Mouse (Mus musculus) heart, postnatal 0 days (tissue): ENCODE data around the gene Jakmip3. TPM values are rescaled to one million over a fixed set of nuclear protein-coding genes. Genes with fewer than 3 reads are reported as not detected.

Source experiments
- ATAC-seq: fragments of 200-750 bp; cut with Nextera tagmentation; 2 replicates; pipeline ENCODE4 v1.8.0; 2017; ENCODE audit warnings: low read depth, moderate number of reproducible peaks, moderate library complexity; ENCODE audit not compliant: insufficient read depth
- DNase-seq: peaks from one replicate; pipeline ENCODE4 v3.0.0-alpha.2; 2016; ENCODE audit warnings: low spot score
- H3K27ac ChIP-seq: fragments of 300-500 bp; sonication (generic); 2 replicates; pipeline ENCODE4 v1.5.1; 2014; ENCODE audit warnings: low read depth, mild to moderate bottlenecking
- H3K27me3 ChIP-seq: fragments of 300-500 bp; sonication (generic); 2 replicates; pipeline ENCODE4 v1.6.1; 2014; ENCODE audit warnings: low read length, mixed read lengths; ENCODE audit not compliant: control insufficient read depth, insufficient read depth
- H3K36me3 ChIP-seq: fragments of 300-500 bp; sonication (generic); replicated peaks from 2 replicates; pipeline ENCODE4 v1.6.1; 2014; ENCODE audit warnings: low read length, mixed read lengths; ENCODE audit not compliant: control insufficient read depth, insufficient read depth
- H3K4me1 ChIP-seq: fragments of 300-500 bp; sonication (generic); 2 replicates; pipeline ENCODE4 v1.6.1; 2014; ENCODE audit warnings: antibody characterized with exemption; ENCODE audit not compliant: control insufficient read depth, insufficient read depth
- H3K4me2 ChIP-seq: fragments of 300-500 bp; sonication (generic); 2 replicates; pipeline ENCODE4 v1.6.1; 2014; ENCODE audit warnings: low read depth, mild to moderate bottlenecking, low read length, moderate library complexity
- H3K4me3 ChIP-seq: fragments of 300-500 bp; sonication (generic); 2 replicates; pipeline ENCODE4 v1.5.1; 2014; ENCODE audit warnings: low read depth, low read length
- H3K9ac ChIP-seq: fragments of 300-500 bp; sonication (generic); replicated peaks from 2 replicates; pipeline ENCODE4 v1.6.1; 2014; ENCODE audit warnings: low read depth, low read length, mixed read lengths
- H3K9me3 ChIP-seq: fragments of 300-500 bp; sonication (generic); replicated peaks from 2 replicates; pipeline ENCODE4 v1.6.1; 2016; ENCODE audit warnings: low read length; ENCODE audit not compliant: control insufficient read depth
- CTCF ChIP-seq: IDR thresholded peaks from 2 replicates; pipeline ENCODE4 v1.5.1; 2016; ENCODE audit warnings: antibody characterized with exemption, control low read depth, low read depth
- EP300 ChIP-seq: IDR thresholded peaks from 2 replicates; pipeline ENCODE4 v1.6.1; 2016; ENCODE audit warnings: antibody characterized with exemption, low read depth
- WGBS: fragments of 180-500 bp; shearing (Covaris S2); extraction: QIAGEN DNeasy Blood & Tissue Kit; methylation state at CpG from one replicate; pipeline ENCODE4 v1.1.7; 2014; 5-methylcytosine and 5-hydroxymethylcytosine counted together
- polyA plus RNA-seq: library from polyadenylated mRNA; unstranded; fragments of >200 nt; fragmentation: Nextera tagmentation; extraction: Ambion mirVana; gene quantifications from 2 replicates; pipeline ENCODE4 v1.2.1, GENCODE M21; 2015
- total RNA-seq: library from RNA; depleted of rRNA; stranded (reverse); fragments of >200 nt; gene quantifications from 2 replicates; pipeline ENCODE4 v1.2.3, GENCODE M21; 2014; ENCODE audit warnings: low replicate concordance

Gene Jakmip3
- total and polyA plus RNA-seq, 2 experiments from 2014 or later = not detected

DNA sequence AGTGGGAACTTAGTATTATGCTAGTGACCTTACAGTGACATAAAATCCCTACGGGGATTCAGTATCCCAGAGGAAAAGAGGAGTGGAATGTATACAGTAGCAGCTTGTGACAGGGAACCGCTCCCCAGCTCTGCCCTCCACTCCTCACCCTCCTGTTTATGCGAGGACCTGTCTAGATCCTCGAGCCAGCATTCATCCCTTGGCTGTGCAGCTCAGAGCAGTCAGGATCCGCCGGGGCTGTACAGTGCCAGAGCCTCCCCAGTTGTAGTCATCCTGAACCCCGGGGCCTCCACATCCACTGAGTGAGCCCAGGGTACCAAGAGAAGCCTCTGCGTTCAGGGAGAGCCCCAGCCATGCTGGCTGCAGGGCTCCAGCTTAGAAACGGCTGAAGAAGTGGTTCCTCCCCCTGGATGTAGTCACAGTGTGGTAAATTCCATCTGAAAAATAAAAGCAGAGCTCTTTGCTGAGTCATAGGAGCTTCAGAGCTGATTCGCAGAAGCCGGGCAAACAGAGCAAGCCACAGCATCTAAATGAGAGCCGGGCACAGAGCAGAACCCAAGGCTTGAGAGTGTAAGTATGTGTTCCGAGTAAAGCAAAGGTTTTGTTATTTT is 27.6 kb downstream of the Jakmip3 start:
- no peak for TF ChIP-seq EP300
- TF ChIP-seq CTCF = no peak
- no peak overlapping the region for H3K4me2 ChIP-seq
- DNase-seq (no peak), ATAC-seq (no peak)
- H3K4me1 ChIP-seq = no peaks in the 10 kb centered on the region
- H3K27me3 ChIP-seq = no peaks in the 10 kb centered on the region
- no peak overlapping the region for H3K9ac ChIP-seq
- no peak overlapping the region for H3K4me3 ChIP-seq
- no peaks in the 10 kb centered on the region for H3K36me3 ChIP-seq
- WGBS = 53% methylated on average over 13 of the region's 13 CpGs
- H3K9me3 ChIP-seq = no peaks in the 10 kb centered on the region
- no peak overlapping the region for H3K27ac ChIP-seq

DNA sequence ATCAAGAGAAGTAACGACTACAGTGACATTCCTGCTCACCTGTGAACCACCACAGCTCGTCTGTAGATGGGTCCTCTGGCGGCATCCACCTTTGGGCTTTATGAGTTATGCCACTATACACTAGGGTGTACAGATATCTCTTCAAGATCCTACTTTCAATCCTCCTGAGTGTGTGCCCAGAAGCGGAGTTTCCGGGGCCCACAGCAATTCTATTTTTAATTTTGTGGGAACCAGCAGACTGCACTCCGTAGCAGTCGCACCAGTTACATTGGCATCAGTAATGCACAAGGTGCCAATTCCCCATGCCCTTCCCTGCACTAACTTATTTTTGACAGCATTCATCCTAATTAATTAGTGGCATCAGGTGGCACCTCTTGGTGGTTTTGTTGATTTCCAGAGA is 37.0 kb downstream of the Jakmip3 start:
- Histone ChIP-seq H3K36me3 (no peaks in the 10 kb centered on the region), H3K4me1 (no peaks in the 10 kb centered on the region), H3K4me2 (no peak overlapping the region), H3K9me3 (no peaks in the 10 kb centered on the region), H3K4me3 (no peak overlapping the region), H3K27me3 (no peaks in the 10 kb centered on the region), H3K27ac (no peak overlapping the region), H3K9ac (no peak overlapping the region)
- 84% methylated on average over 7 of the region's 7 CpGs for WGBS
- DNase-seq = no peak
- TF ChIP-seq EP300 = no peak
- no peak for TF ChIP-seq CTCF
- no peak for ATAC-seq

DNA sequence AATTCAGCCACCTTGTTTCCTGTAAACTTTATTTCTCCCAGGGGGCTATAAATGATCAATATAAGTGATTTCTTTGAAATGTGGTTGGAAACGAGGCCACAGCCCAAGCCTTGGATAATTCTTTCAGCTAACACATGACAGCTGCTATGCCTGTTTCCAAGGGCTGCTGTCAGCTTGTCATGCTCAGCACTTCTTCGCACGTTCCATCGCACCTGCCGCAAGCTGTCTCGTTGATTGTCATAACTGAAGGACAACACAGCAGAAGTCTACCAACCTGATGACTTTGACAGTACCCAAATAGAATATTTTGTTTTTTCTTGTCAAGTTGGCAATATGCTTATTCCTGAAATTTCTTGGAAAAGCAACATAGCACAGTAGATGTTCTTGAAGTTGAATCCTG is 44.0 kb downstream of the Jakmip3 start:
- 78% methylated on average over 6 of the region's 6 CpGs for WGBS
- Histone ChIP-seq H3K27me3 (no peaks in the 10 kb centered on the region), H3K9ac (no peak overlapping the region), H3K9me3 (no peaks in the 10 kb centered on the region), H3K4me2 (no peak overlapping the region), H3K4me3 (no peak overlapping the region), H3K27ac (no peak overlapping the region), H3K36me3 (no peaks in the 10 kb centered on the region), H3K4me1 (no peaks in the 10 kb centered on the region)
- no peak for TF ChIP-seq EP300
- TF ChIP-seq CTCF = no peak
- DNase-seq (no peak), ATAC-seq (no peak)

GRCm38 (mm10) chr7:138989156-138989555 is 48.6 kb downstream of the Jakmip3 start:
- Histone ChIP-seq H3K36me3 (no peaks in the 10 kb centered on the region), H3K27me3 (no peaks in the 10 kb centered on the region), H3K9me3 (no peaks in the 10 kb centered on the region), H3K9ac (no peak overlapping the region), H3K4me3 (no peak overlapping the region), H3K27ac (no peak overlapping the region), H3K4me2 (no peak overlapping the region), H3K4me1 (no peaks in the 10 kb centered on the region)
- no peak for TF ChIP-seq EP300
- TF ChIP-seq CTCF = no peak
- ATAC-seq = no peak
- 73% methylated on average over 9 of the region's 9 CpGs for WGBS
- DNase-seq = no peak

GRCm38 (mm10) chr7:139002692-139003091 is 62.2 kb downstream of the Jakmip3 start:
- no peaks in the 10 kb centered on the region for H3K4me1 ChIP-seq
- 78% methylated on average over 9 of the region's 9 CpGs for WGBS
- no peak for ATAC-seq

DNA sequence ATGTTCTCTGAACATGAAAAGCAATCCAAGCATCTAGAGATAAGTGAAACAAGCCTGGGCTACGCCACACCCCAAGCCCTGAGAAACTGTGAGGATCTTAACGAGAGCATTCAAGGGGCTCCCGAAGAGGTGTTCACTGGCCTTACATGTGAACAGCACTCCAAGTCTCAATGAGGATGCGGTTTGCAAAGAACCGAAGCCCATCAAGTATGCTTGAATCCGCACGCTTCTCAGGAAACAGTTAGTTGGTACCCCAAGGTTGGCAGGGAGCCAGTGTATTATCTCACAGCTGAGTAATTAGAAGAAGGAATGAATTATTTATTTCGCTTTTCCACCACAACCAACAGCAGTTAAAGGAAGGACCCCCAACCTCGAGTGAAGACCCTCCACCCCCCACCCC is 62.7 kb downstream of the Jakmip3 start:
- 50% methylated on average over 9 of the region's 9 CpGs for WGBS
- DNase-seq = no peak
- no peaks in the 10 kb centered on the region for H3K27me3 ChIP-seq
- no peak overlapping the region for H3K4me3 ChIP-seq
- TF ChIP-seq CTCF (no peak), EP300 (no peak)
- no peaks in the 10 kb centered on the region for H3K4me1 ChIP-seq
- H3K9me3 ChIP-seq = no peaks in the 10 kb centered on the region
- H3K36me3 ChIP-seq = no peaks in the 10 kb centered on the region
- ATAC-seq = no peak
- H3K4me2 ChIP-seq = no peak overlapping the region
- H3K27ac ChIP-seq = no peak overlapping the region
- H3K9ac ChIP-seq = no peak overlapping the region

More at GRCm38 (mm10) chr7:139002692-139003091, 62.2 kb downstream of the Jakmip3 start:
- no peak overlapping the region for H3K4me3 ChIP-seq
- H3K36me3 ChIP-seq = no peaks in the 10 kb centered on the region
- H3K27me3 ChIP-seq = no peaks in the 10 kb centered on the region
- H3K9me3 ChIP-seq = no peaks in the 10 kb centered on the region
- no peak overlapping the region for H3K27ac ChIP-seq
- TF ChIP-seq CTCF (no peak), EP300 (no peak)
- no peak overlapping the region for H3K9ac ChIP-seq
- no peak for DNase-seq
- no peak overlapping the region for H3K4me2 ChIP-seq
